Mouse (Mus musculus): ENCODE measurements around the gene Bcl9. TPM values are rescaled to one million over a fixed set of nuclear protein-coding genes. Genes with fewer than 3 reads are reported as not detected.

The Bcl9 gene
- total RNA-seq, 2 experiments from 2014 or later: 0.66 to 5.4 TPM

Other genes starting within 250 kb of the Bcl9 start
- 52.5 and 68.5 TPM in 2 replicates for gene Acp6, start 139.1 kb downstream of the Bcl9 start, total RNA-seq (2014; fragmentation: Nextera tagmentation)
- 26.0 and 39.8 TPM in 2 replicates for gene Acp6, start 139.1 kb downstream of the Bcl9 start, total RNA-seq (2017)
- gene Olfr1402, start 124.1 kb upstream of the Bcl9 start, total RNA-seq (2014; fragmentation: Nextera tagmentation): not detected in 2 replicates
- not detected in 2 replicates for gene Olfr1402, start 124.1 kb upstream of the Bcl9 start, total RNA-seq (2017)